Mouse (Mus musculus) spleen, postnatal 14 days (tissue): ENCODE data around the gene Kif1bp.
A peak's percentile ranks its signal among the peaks of the same experiment; 100 is the strongest.
"Not testable (repeated sequence)": the region's sequence is repeated elsewhere in the genome, so short reads cannot be mapped to it uniquely, and the experiment has no call there.

Experiments used
- DNase-seq, 2 experiments: peaks; one replicate each; pipeline ENCODE4 v3.0.0; 2021 to 2022; ENCODE audit warnings: low spot score in 2 of 2

The Kif1bp gene

GRCm38 (mm10) chr10:62578338-62579100 lies at the start of gene Kif1bp:
TSS of gene Kif1bp (minus strand) at chr10:62578457.
- peak; percentile 89 to 93 for DNase-seq

- DNase-seq = no peak
Measured at GRCm38 (mm10) chr10:62604161-62604560, 25.9 kb upstream of the Kif1bp start.

- no peak for DNase-seq
Measured at GRCm38 (mm10) chr10:62603233-62604030, 25.2 kb upstream of the Kif1bp start.

- DNase-seq = peak; percentile 74 to 86
Measured at GRCm38 (mm10) chr10:62602177-62603040, 24.2 kb upstream of the Kif1bp start, which contains the start of gene Ddx21. TSS of gene Ddx21 (minus strand) at chr10:62602281.

- no peak for DNase-seq
Measured at GRCm38 (mm10) chr10:62601833-62602176, 23.5 kb upstream of the Kif1bp start.

DNA sequence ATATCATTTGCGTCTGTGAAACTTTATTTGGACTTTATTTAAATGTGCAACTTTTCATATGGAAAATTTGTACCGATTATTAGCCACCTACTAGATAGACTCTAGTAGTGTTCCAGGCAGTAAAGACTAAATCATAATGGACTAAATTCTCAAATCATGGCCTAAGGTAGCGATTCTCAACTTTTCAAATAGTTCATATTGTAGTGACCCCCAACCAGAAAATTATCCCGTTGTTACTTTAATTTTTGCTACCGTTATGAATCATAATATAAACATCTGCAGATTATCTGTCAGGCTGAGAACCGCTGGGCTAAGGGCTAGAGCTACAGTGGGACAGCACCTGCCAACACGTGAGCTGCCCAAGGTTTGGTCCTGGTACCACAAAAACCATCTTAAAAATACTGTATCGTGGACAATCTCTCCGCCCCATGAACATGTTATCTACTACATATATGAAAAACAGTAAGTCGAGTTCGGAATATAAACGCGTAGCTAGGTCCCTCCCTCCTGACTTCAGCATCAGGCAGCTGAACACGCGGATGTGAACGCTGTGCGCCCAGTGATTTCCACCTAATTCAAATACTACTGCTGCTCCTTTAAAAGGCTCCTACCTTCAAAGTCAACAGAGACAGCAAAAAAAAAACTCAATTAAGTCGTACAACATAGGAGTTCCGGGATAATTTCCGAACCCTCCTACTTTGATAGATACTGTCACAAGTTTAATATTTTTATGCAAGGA lies 23.0 kb upstream of the Kif1bp start:
- DNase-seq = no peak

- no peak for DNase-seq
Measured at GRCm38 (mm10) chr10:62600056-62600455, 21.8 kb upstream of the Kif1bp start.

DNA sequence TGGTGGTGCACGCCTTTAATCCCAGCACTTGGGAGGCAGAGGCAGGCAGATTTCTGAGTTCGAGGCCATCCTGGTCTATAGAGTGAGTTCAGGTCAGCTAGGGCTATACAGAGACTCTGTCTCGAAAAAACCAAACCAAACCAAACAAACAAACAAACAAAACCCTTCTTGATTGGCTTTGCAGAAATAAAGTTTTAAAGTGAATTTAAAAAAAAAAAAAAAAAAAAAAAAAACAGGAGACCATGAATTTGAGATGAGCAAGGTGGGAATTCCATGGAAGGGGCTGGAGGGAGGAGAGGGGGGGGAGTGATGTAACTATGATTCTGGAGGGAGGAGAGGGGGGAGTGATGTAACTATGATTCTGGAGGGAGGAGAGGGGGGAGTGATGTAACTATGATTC lies 21.1 kb upstream of the Kif1bp start:
- DNase-seq = not testable (repeated sequence)

GRCm38 (mm10) chr10:62592496-62592895 lies 14.2 kb upstream of the Kif1bp start:
- no peak for DNase-seq

GRCm38 (mm10) chr10:62590200-62590599 lies 11.9 kb upstream of the Kif1bp start:
- peak; percentile 68 to 83 for DNase-seq

- DNase-seq = no peak
Measured at GRCm38 (mm10) chr10:62588616-62589015, 10.4 kb upstream of the Kif1bp start.

DNA sequence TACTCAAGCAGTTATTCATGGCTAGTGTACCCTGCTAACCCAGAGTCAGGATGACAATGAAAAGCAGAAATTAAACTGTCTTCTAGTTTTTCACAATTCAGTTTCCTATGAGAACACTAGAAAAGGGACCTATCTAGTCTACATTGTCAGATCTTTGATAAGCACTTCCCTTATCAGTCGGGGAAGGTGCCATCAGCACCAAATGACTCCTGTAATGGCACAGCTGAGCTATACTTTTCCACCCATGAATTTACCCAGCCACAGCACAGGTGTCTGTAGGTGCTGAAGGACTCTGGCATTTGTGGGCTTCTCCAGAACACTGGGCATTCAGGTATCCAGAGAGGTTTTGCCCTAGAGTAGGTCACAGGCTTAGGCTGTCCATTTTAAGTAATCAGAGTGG lies 5.0 kb upstream of the Kif1bp start:
- DNase-seq = no peak

- DNase-seq = no peak
Measured at GRCm38 (mm10) chr10:62582701-62583100, 4.4 kb upstream of the Kif1bp start.

GRCm38 (mm10) chr10:62582263-62582662 lies 4.0 kb upstream of the Kif1bp start:
- DNase-seq = no peak

DNA sequence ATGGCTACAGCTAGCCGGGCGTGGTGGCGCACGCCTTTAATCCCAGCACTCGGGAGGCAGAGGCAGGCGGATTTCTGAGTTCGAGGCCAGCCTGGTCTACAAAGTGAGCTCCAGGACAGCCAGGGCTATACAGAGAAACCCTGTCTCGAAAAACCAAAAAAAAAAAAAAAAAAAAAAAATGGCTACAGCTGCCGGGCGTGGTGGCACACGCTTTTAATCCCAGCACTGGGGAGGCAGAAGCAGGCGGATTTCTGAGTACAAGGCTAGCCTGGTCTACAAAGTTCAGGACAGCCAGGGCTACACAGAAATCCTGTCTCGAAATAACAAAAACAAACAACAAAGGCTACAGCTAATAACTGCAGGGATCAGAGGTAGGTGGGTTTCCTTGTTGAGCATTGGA lies 872 bp upstream of the Kif1bp start:
- not testable (repeated sequence) for DNase-seq

GRCm38 (mm10) chr10:62577673-62578337 lies 452 bp downstream of the Kif1bp start:
- no peak for DNase-seq

DNA sequence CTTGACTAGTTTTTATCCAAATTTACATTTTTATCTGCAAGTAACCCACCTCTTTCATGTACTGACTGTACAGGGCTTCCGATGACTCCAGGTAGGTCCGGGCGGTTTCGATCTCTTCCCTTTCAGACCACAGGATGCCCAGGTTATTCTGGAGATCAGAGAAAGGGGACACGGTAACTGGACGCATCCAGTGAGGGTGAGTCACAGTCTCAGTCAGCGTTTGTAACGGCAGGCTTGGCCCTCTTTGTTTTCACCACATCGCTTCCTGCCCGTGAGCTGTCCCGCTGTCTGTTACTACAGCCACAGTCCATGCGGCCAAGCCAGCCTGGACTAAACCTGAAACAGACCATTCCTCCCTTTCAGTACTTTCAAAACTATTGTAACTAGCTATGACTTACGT lies 3.3 kb downstream of the Kif1bp start:
- no peak for DNase-seq

DNA sequence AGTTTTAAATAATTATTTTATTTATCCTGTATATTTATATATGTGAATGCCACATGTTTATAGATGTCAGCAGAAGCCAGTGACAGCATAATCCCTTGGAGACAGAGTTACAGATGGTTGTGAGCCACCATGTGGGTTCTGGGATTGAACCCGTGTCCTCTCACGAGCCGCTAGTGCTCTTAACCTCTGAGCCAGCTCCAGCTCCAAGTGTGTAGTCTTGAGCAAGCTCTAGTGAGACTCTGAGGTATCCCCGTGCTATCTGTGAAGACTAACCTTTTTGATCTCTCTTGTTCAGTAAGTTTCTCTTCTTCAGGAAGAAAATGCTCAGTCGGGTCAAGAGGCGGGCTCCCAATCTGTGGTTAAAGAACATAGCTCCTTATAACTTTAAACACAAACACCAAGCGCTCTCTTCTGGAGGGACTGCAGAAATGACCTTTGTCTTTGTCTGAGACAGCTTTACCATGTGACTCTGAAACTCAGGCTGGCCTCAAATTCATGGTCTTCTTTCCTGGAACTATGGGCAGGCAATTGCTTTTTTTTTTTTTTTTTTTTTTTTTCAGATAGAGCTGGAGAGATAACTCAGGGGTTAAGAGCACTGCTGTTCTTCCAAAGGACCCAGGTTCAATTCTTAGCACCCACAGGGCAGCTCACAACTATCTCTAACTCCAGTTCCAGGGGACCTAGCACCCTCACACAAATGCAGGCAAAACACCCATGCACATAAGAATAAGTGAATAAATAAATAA lies 8.0 kb downstream of the Kif1bp start:
- no peak for DNase-seq

DNA sequence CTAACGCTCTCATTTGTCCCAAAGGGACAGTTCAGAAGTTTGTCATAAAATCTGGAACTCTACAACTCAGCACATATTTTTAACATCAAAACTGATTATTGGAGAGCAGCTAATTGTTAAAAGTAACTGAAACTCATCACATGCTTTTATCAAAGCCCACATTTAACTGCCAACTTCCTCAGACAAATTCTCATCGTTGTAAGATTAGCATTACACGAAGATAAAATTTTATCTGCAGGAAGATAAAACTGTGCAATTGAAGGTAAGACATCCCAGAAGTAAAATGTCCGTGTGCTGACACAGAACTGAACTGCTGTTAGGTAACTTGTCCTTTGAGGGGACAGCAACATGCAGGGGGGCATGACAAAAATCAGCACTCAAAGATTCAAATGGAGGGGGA lies 9.4 kb downstream of the Kif1bp start:
- DNase-seq = no peak

- DNase-seq = no peak
Measured at GRCm38 (mm10) chr10:62557736-62558135, 20.5 kb downstream of the Kif1bp start.
